Mouse (Mus musculus) ES-Bruce4 (cell line): ENCODE data around the gene Camkmt.
A peak's percentile ranks its signal among the peaks of the same experiment; 100 is the strongest.

ENCODE experiments used
- CTCF ChIP-seq: IDR thresholded peaks from one replicate; pipeline ENCODE4 v1.8.1; 2011; ENCODE audit warnings: low read depth, low read length
- EP300 ChIP-seq: IDR thresholded peaks from 2 replicates; pipeline ENCODE4 v1.6.1; 2011; ENCODE audit warnings: low read depth, low read length; ENCODE audit not compliant: insufficient read depth
- POLR2A ChIP-seq: IDR thresholded peaks from one replicate; pipeline ENCODE4 v1.8.1; 2011; ENCODE audit warnings: low read length; ENCODE audit not compliant: insufficient read depth

DNA sequence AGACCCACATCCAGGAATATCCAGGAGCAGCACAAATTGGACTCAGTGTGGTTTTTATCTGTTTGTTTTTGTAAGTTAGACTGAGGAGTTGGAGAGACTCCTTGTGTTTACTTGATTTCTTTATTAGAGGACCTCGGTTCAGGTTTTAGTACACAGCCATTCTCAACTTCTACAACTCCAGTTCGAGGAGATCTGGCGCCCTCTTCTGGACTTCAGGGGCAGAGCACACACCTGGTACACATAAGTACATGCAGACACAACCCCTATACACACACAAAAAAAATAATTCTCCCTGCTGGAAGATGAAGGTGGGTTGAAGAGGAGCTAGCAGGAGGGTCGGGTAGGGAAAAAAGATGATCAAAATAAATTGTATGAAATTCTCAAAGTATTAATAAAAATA is 379.4 kb downstream of the Camkmt start:
- TF ChIP-seq CTCF (peak; percentile 48), POLR2A (no peak), EP300 (no peak)
